Mouse (Mus musculus) B cell, adult (primary cell): ENCODE results near the gene Sapcd1. TPM values are rescaled to one million over a fixed set of nuclear protein-coding genes. Genes with fewer than 3 reads are reported as not detected.

Experiments
- total RNA-seq: library from RNA; stranded (reverse); gene quantifications from 4 replicates; pipeline ENCODE4 v1.2.4, GENCODE M21; 2023; ENCODE audit not compliant: inconsistent age

Gene Sapcd1
- total RNA-seq: 3.4 to 6.4 TPM (median 4.6 TPM) in 4 replicates

GRCm38 (mm10) chr17:35027277-35028068 lies at the start of gene Sapcd1:
Gene Sapcd1 (minus strand): TSS chr17:35028016.

DNA sequence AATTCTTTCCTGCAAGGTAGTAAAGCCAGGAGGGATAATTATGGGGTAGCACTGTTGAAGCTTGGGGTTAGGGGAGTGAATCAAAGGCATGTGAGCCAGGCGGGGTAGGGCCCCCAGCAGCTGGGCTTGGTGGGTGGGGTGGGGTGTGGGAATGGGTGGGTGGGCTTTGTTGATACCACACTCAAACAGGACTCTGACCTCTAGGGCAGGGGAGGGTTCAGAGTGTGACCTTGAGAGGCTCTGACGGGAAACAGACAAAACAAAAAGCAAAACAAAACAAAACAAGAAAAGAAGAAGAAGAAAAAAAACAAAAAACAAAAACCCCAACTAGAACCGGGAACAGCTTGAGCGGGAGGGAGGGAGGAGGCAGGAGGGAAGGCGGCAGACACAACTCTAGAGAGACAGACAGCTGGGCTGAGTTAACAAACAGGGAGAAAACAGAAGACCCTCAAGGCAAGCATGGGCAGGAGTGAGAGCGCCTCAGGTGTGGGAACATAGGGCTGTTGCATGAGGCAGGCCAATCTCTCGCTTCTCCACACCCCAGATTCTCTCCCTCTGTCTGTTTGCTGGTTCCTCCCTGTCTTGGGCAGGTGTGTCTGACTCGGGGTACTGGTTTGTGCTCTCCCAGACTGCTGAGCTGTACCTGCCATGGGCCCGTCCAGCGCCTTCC lies 48.8 kb upstream of the Sapcd1 start, which contains the start of gene Ly6g6e:
Gene Ly6g6e, plus strand, starts transcription at position 396 of the 670 bp plus-strand sequence.

GRCm38 (mm10) chr17:35066084-35066483 lies 38.3 kb upstream of the Sapcd1 start, which contains the start of gene Mpig6b:
Gene Mpig6b (minus strand): TSS chr17:35066184.

DNA sequence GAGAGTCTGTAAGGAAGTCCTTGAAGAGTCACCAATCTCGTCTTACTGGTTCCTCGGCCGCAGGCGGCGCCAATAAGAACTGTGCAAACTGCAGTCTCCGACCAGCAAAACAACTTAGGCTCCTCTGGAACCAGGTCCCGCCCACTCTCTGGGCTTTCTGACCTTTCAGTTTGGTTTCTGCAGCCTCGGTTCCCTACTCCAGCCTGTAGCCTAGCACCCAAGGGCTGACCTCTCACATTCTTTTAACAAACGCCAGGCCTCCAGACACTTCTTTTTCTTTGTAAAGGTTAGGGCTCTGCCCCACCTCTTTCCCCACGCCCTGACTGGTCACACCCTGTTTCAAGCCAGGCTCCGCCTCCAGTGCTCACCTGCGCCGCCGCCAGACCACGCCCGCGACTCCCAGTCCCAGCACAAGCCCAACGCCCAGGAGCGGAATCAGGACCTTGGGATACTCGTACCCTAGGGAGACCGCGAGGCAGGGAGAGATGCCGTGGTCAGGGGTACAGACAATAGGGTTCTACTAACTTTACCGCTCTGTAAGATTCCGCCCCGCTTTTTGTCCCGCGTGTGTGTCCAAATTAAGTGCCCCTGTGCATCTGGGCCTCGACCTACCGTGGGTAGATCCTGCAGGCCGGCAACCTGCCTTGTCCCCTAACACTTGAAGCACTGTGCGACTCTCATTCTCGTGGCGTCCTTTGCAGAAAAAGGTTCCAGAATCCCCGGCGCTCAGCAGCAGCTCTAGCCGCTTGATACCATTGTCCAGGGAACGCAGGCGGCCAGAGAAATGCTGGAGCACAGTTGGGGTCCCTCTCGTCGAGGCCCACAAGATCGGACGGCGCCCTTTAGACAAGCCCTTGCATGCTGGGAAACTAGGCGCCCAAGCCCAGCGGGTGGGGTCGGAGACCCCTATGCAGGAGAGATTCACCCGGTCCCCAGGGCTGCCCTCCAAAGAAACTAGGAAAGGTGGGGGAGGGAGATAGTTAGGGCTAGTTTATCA lies 37.4 kb upstream of the Sapcd1 start, which contains the start of gene Ly6g6c:
Gene Ly6g6c, plus strand, starts transcription at position 438 of the 997 bp plus-strand sequence.

GRCm38 (mm10) chr17:35058911-35059892 lies 31.4 kb upstream of the Sapcd1 start, which contains the start of gene Ddah2:
Gene Ddah2 (plus strand): TSS chr17:35059035.

DNA sequence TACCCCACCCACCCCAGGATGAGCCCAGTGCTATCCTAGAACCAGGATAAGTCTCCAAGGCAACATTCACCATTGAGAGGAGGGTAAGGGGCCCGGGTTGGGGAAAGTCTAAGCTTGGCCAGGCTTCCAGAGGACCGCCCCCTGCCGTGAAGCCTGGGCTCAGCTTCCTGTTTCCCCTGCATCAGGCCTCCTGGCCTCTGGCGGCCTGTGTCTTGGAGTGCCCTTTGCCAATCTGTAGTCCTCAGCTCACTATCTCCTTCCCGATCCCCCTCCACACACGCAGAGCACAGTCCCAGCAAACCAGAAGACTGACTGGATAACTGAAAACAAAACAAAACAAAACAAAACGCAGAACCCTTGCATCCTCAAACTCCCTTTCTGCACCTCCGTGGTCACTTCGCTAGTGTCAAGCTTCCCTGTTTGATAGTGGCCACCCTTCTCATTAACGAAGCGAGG lies 21.8 kb upstream of the Sapcd1 start, which contains the start of gene Clic1:
Gene Clic1, plus strand, starts transcription at position 406 of the 456 bp plus-strand sequence.

GRCm38 (mm10) chr17:35046681-35047455 lies 19.1 kb upstream of the Sapcd1 start, which contains the start of gene Msh5:
Gene Msh5 (minus strand): TSS chr17:35046745.

GRCm38 (mm10) chr17:35016376-35016775 lies 11.4 kb downstream of the Sapcd1 start, which contains the start of gene Vwa7:
Gene Vwa7 (plus strand): TSS chr17:35016579.

DNA sequence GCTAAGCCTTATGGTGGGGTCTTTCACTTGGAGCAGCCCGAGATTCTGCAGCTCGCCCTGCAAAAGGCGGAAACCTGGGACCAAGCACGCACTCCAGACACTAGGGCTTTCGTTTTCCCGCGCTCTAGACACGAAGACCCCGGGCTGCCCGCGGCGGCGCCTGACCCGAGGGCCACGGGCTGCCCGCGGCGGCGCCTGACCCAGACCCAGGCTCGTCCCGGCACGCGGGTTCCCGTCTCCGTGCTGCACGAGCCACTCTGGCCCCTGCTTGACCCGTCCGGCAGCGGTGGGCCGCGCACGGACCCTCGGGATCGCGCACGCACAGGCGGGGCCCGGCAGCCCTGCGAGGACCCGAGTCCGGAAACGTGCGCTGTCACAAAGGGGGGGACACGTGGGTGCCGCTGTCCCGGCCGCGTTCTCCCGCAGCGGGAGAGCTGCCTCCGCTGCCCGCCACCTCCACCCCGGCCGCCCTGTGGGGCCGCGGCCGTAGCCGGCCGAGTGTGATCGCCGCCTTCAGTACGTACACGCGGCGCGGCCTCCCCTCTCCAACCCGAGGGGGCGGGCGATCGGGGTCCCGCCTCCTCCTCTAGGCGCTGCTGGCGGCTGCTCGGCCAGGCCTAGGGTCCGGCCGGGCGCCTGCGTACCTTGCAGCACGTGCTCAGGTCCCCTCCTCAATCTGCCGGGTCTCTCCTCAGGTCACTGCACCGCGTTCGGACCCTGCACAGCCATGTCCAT lies 26.9 kb downstream of the Sapcd1 start, which contains the start of gene Vars:
Gene Vars, plus strand, starts transcription at position 271 of the 735 bp plus-strand sequence.

DNA sequence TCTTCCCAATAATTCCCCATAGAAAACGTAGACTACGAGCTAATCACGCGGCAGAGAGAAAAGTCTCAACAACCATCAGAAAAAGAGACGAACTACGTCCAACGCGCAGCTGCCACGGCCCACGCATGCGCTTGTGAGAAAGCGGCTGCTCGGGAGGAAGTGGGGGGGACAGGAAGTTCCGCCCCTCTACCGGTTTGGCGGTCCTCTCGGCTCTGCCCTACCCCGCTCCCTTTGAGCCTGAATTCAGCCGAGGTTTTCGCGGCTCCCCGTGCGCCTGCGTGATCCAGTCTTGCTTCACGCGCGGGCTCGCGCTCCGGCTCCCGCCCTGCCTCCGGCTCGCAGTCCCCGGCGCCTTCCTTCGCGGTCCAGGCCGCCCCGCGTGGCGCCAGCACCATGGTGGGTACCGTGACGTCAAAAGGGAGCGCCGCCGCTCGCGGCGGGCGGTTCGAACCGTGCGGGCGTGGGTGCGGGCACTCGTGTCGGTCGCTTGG lies 46.1 kb downstream of the Sapcd1 start, which contains the start of gene Lsm2:
Gene Lsm2, plus strand, starts transcription at position 173 of the 491 bp plus-strand sequence.

Other genes with a start within 250 kb of the Sapcd1 start
- gene Cyp21a1, start 223.5 kb downstream of the Sapcd1 start, total RNA-seq: not detected in 4 replicates
- gene Stk19, start 191.1 kb downstream of the Sapcd1 start, total RNA-seq: 60.8 to 71.7 TPM (median 69.2 TPM) in 4 replicates
- gene Dxo, start 191.0 kb downstream of the Sapcd1 start, total RNA-seq: 75.3 to 85.7 TPM (median 83.7 TPM) in 4 replicates
- 102 to 123 TPM (median 110 TPM) in 4 replicates for gene Skiv2l, start 177.8 kb downstream of the Sapcd1 start, total RNA-seq
- gene Nelfe, start 177.6 kb downstream of the Sapcd1 start, total RNA-seq: 33.5 to 41.3 TPM (median 38.0 TPM) in 4 replicates
- 0.54 TPM in 1 of 4 replicates, not detected in the others for gene Cfb, start 165.5 kb downstream of the Sapcd1 start, total RNA-seq
- gene Zbtb12, start 148.5 kb downstream of the Sapcd1 start, total RNA-seq: 11.1 to 11.4 TPM (median 11.2 TPM) in 4 replicates
- 0.27 TPM in 1 of 4 replicates, not detected in the others for gene Gm20547, start 146.0 kb downstream of the Sapcd1 start, total RNA-seq
- gene C2, start 129.8 kb downstream of the Sapcd1 start, total RNA-seq: 1.8 to 3.4 TPM (median 2.8 TPM) in 4 replicates
- 152 to 164 TPM (median 157 TPM) in 4 replicates for gene Ehmt2, start 129.5 kb downstream of the Sapcd1 start, total RNA-seq
- not detected in 4 replicates for gene Slc44a4, start 113.5 kb downstream of the Sapcd1 start, total RNA-seq
- gene Neu1, start 96.8 kb downstream of the Sapcd1 start, total RNA-seq: 94.9 to 102 TPM (median 98.6 TPM) in 4 replicates
- gene Hspa1b, start 68.8 kb downstream of the Sapcd1 start, total RNA-seq: 17.8 to 62.2 TPM (median 28.7 TPM) in 4 replicates
- not detected in 4 replicates for gene Gm20481, start 58.1 kb downstream of the Sapcd1 start, total RNA-seq
- 10.4 to 29.3 TPM (median 20.1 TPM) in 4 replicates for gene Hspa1a, start 55.9 kb downstream of the Sapcd1 start, total RNA-seq
- 0.21 to 0.38 TPM in 2 of 4 replicates, not detected in the others for gene Hspa1l, start 55.3 kb downstream of the Sapcd1 start, total RNA-seq
- 30.0 to 37.2 TPM (median 32.0 TPM) in 4 replicates for gene Lsm2, start 46.2 kb downstream of the Sapcd1 start, total RNA-seq
- 269 to 300 TPM (median 290 TPM) in 4 replicates for gene Vars, start 27.0 kb downstream of the Sapcd1 start, total RNA-seq
- gene Vwa7, start 11.4 kb downstream of the Sapcd1 start, total RNA-seq: 0.16 to 0.54 TPM (median 0.25 TPM) in 4 replicates
- 6.1 to 10.5 TPM (median 9.2 TPM) in 4 replicates for gene Msh5, start 18.7 kb upstream of the Sapcd1 start, total RNA-seq
- 196 to 218 TPM (median 210 TPM) in 4 replicates for gene Clic1, start 21.9 kb upstream of the Sapcd1 start, total RNA-seq
- gene Ddah2, start 31.0 kb upstream of the Sapcd1 start, total RNA-seq: 2.6 to 4.8 TPM (median 4.2 TPM) in 4 replicates
- not detected in 4 replicates for gene Ly6g6c, start 37.4 kb upstream of the Sapcd1 start, total RNA-seq
- 0.45 TPM in 1 of 4 replicates, not detected in the others for gene Mpig6b, start 38.2 kb upstream of the Sapcd1 start, total RNA-seq
- gene Ly6g6e, start 48.9 kb upstream of the Sapcd1 start, total RNA-seq: not detected in 4 replicates
- not detected in 4 replicates for gene Ly6g6d, start 50.0 kb upstream of the Sapcd1 start, total RNA-seq
- not detected in 4 replicates for gene Ly6g6f, start 57.6 kb upstream of the Sapcd1 start, total RNA-seq
- gene Abhd16a, start 61.2 kb upstream of the Sapcd1 start, total RNA-seq: 76.3 to 80.8 TPM (median 77.2 TPM) in 4 replicates
- not detected in 4 replicates for gene Ly6g5c, start 80.3 kb upstream of the Sapcd1 start, total RNA-seq
- 0.93 to 1.6 TPM (median 1.2 TPM) in 4 replicates for gene Ly6g5b, start 87.4 kb upstream of the Sapcd1 start, total RNA-seq
- gene Gpank1, start 93.4 kb upstream of the Sapcd1 start, total RNA-seq: 24.7 to 31.8 TPM (median 30.3 TPM) in 4 replicates
- gene Csnk2b, start 94.0 kb upstream of the Sapcd1 start, total RNA-seq: 121 to 143 TPM (median 135 TPM) in 4 replicates
- gene D17H6S53E, start 98.4 kb upstream of the Sapcd1 start, total RNA-seq: 10.6 to 19.4 TPM (median 13.7 TPM) in 4 replicates
- gene Apom, start 104.0 kb upstream of the Sapcd1 start, total RNA-seq: 0.51 to 2.8 TPM (median 0.69 TPM) in 3 of 4 replicates, not detected in the other
- gene Bag6, start 107.2 kb upstream of the Sapcd1 start, total RNA-seq: 446 to 480 TPM (median 464 TPM) in 4 replicates
- gene Prrc2a, start 136.9 kb upstream of the Sapcd1 start, total RNA-seq: 328 to 347 TPM (median 341 TPM) in 4 replicates
- gene Aif1, start 148.1 kb upstream of the Sapcd1 start, total RNA-seq: 4.4 to 9.9 TPM (median 8.0 TPM) in 4 replicates
- 38.1 to 43.3 TPM (median 40.2 TPM) in 4 replicates for gene Lst1, start 160.4 kb upstream of the Sapcd1 start, total RNA-seq
- 564 to 668 TPM (median 599 TPM) in 4 replicates for gene Ltb, start 166.4 kb upstream of the Sapcd1 start, total RNA-seq
- gene Tnf, start 174.0 kb upstream of the Sapcd1 start, total RNA-seq: 9.9 to 12.7 TPM (median 11.2 TPM) in 4 replicates
- 31.8 to 44.1 TPM (median 36.1 TPM) in 4 replicates for gene Lta, start 177.3 kb upstream of the Sapcd1 start, total RNA-seq
- gene Gm16181, start 192.8 kb upstream of the Sapcd1 start, total RNA-seq: not detected in 4 replicates
- 1.6 to 2.5 TPM (median 2.1 TPM) in 4 replicates for gene Atp6v1g2, start 205.6 kb upstream of the Sapcd1 start, total RNA-seq
- gene Nfkbil1, start 207.8 kb upstream of the Sapcd1 start, total RNA-seq: 13.3 to 15.9 TPM (median 13.7 TPM) in 4 replicates
- gene Ddx39b, start 213.7 kb upstream of the Sapcd1 start, total RNA-seq: 432 to 470 TPM (median 447 TPM) in 4 replicates
- 1,753 to 1,919 TPM (median 1,880 TPM) in 4 replicates for gene H2-D1, start 234.7 kb upstream of the Sapcd1 start, total RNA-seq